Mouse (Mus musculus) megakaryocyte, embryonic 14.5 days (primary cell): ENCODE data around the gene Negr1.

Source experiments
- FLI1 ChIP-seq: IDR thresholded peaks from 2 replicates; pipeline ENCODE4 v1.6.1; 2012; ENCODE audit warnings: low read length, inconsistent platforms, mixed read lengths
- GATA1 ChIP-seq: IDR thresholded peaks from 3 replicates; pipeline ENCODE4 v1.6.1; 2012; ENCODE audit warnings: mixed read lengths, low read length, inconsistent platforms, borderline replicate concordance

DNA sequence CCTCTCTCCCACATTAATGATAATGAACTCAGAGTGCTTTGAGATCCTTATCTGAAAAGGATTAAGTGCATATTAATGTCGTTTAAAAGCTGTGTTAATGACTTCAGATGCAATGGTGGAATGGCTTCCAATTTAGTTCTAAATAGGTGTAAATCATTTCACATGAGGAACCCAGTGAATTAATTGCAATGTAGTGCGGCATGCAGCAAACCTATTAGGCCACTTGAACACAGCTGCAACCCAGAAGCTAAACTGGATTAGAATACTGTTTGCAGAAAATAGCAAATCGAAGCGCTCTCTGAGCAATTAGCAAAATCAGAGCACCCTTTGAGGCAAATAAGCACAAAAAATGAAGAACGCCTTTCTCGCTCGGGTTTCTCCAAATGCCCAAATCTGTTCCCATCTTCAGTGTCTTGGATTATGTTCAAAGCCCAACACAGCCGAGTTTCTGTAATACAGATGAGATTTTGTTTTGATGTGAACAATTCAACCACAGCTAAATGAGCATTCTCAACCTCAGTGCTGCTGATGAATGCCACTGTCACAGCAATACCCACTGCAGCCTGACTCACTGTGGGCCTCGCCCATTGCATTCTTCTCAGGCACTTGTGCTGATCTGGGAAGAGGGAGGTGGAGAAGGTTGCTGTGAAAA is 342.5 kb downstream of the Negr1 start:
- TF ChIP-seq GATA1 (no peak), FLI1 (no peak)
